Mouse (Mus musculus) liver, embryonic 14.5 days (tissue): ENCODE data around the gene Armh1. TPM values are rescaled to one million over a fixed set of nuclear protein-coding genes. Genes with fewer than 3 reads are reported as not detected.

Experiments
- ATAC-seq: fragments of 200-750 bp; cut with Nextera tagmentation; 2 replicates; pipeline ENCODE4 v1.8.0; 2017; ENCODE audit warnings: moderate number of reproducible peaks, mild to moderate bottlenecking, moderate library complexity; ENCODE audit not compliant: insufficient read depth
- DNase-seq, 3 experiments: peaks; one replicate each; pipeline ENCODE4 v3.0.0-alpha.2; 2012 to 2013; ENCODE audit warnings: low read depth in 3 of 3, low spot score in 3 of 3
- H3K27ac ChIP-seq: fragments of 300-500 bp; sonication (generic); 2 replicates; pipeline ENCODE4 v1.5.1; 2014; ENCODE audit warnings: moderate library complexity, mild to moderate bottlenecking, control low read depth, inconsistent platforms
- H3K27me3 ChIP-seq: fragments of 300-500 bp; sonication (generic); 2 replicates; pipeline ENCODE4 v1.6.1; 2014; ENCODE audit warnings: mild to moderate bottlenecking, low read length, moderate library complexity; ENCODE audit not compliant: control insufficient read depth, insufficient read depth
- H3K36me3 ChIP-seq: fragments of 300-500 bp; sonication (generic); replicated peaks from 2 replicates; pipeline ENCODE4 v1.6.1; 2014; ENCODE audit warnings: low read depth; ENCODE audit not compliant: control insufficient read depth, insufficient read depth
- H3K4me1 ChIP-seq, 2 experiments: fragments of 200-500 bp in 1 of 2; fragments of 300-500 bp in 1 of 2; sonication (generic) in 1 of 2; replicated peaks; 2 replicates each; pipeline ENCODE4 v1.6.1; 2012 to 2014; ENCODE audit warnings: antibody characterized with exemption in 1 of 2, inconsistent platforms in 1 of 2, low read length in 1 of 2; ENCODE audit not compliant: control insufficient read depth in 2 of 2, insufficient read depth in 2 of 2
- H3K4me2 ChIP-seq: fragments of 300-500 bp; sonication (generic); 2 replicates; pipeline ENCODE4 v1.6.1; 2014; ENCODE audit warnings: low read depth, mild to moderate bottlenecking, control low read depth, moderate library complexity
- H3K4me3 ChIP-seq, 2 experiments: fragments of 200-500 bp in 1 of 2; fragments of 300-500 bp in 1 of 2; sonication (generic) in 1 of 2; 2 replicates each; pipeline ENCODE4 v1.5.1; 2012 to 2014; ENCODE audit warnings: low read depth in 2 of 2, low read length in 2 of 2, mild to moderate bottlenecking in 2 of 2, control low read depth in 1 of 2, inconsistent platforms in 1 of 2, moderate library complexity in 1 of 2; ENCODE audit not compliant: insufficient read depth in 1 of 2
- H3K9ac ChIP-seq: fragments of 300-500 bp; sonication (generic); replicated peaks from 2 replicates; pipeline ENCODE4 v1.6.1; 2014; ENCODE audit warnings: mild to moderate bottlenecking, control low read depth, moderate library complexity
- H3K9me3 ChIP-seq: fragments of 300-500 bp; sonication (generic); 2 replicates; pipeline ENCODE4 v1.6.1; 2016; ENCODE audit warnings: low read length, mixed read lengths; ENCODE audit not compliant: control insufficient read depth
- CTCF ChIP-seq: IDR thresholded peaks from 2 replicates; pipeline ENCODE4 v1.5.1; 2016; ENCODE audit warnings: antibody characterized with exemption, low read depth, control low read depth
- EP300 ChIP-seq: IDR thresholded peaks from 2 replicates; pipeline ENCODE4 v1.6.1; 2016; ENCODE audit warnings: antibody characterized with exemption, low read depth
- WGBS: fragments of 180-500 bp; shearing (Covaris S2); extraction: QIAGEN DNeasy Blood & Tissue Kit; methylation state at CpG from one replicate; pipeline ENCODE4 v1.1.7; 2014; ENCODE audit not compliant: insufficient replicate concordance; 5-methylcytosine and 5-hydroxymethylcytosine counted together
- polyA plus RNA-seq, 2 experiments: library from polyadenylated mRNA; depleted of rRNA in 1 of 2; stranded (reverse) in 1 of 2; unstranded in 1 of 2; fragments of >200 nt; fragmentation: Nextera tagmentation in 1 of 2; extraction: Ambion mirVana in 1 of 2; gene quantifications; 2 replicates each; pipeline versions ENCODE4 v1.2.1 to v1.2.3; 2012 to 2014

Gene Armh1
- polyA plus RNA-seq, 2 experiments, result not detected

- Histone ChIP-seq H3K27me3 (no peaks in the 10 kb centered on the region), H3K27ac (no peak overlapping the region), H3K4me2 (no peak overlapping the region), H3K9me3 (no peaks in the 10 kb centered on the region), H3K9ac (no peak overlapping the region), H3K4me3 (no peak overlapping the region), H3K36me3 (no peaks in the 10 kb centered on the region), H3K4me1 (no peaks in the 10 kb centered on the region)
- WGBS, result 51% methylated on average over 7 of the region's 7 CpGs
- ATAC-seq, result no peak
- TF ChIP-seq EP300 (no peak), CTCF (no peak)
- no peak for DNase-seq
Observed at GRCm38 (mm10) chr4:117234166-117234741, 17.7 kb downstream of the Armh1 start.

DNA sequence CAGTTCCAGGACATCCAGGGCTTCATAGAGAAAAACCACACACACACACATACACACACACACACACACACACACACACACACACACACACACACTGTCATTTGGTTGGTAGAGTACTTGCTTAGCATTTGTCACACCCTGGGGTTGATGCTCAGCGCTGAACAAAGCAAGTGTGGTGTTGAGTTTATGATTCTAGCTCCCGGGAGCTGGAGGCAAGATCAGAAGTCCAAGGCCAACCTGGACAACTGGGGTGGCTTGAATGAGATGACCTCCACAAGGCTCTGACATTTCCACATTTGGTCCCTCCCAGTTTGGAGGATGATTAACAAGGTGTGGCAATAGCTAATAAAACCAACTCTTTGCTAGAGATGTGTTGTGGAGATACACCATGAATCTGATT, 20.7 kb downstream of the Armh1 start:
- no peak overlapping the region for H3K27ac ChIP-seq
- H3K36me3 ChIP-seq, result no peaks in the 10 kb centered on the region
- no peak overlapping the region for H3K9ac ChIP-seq
- H3K4me1 ChIP-seq, result no peaks in the 10 kb centered on the region
- H3K4me2 ChIP-seq, result no peak overlapping the region
- WGBS, result 61% methylated on average over 2 of the region's 2 CpGs
- H3K4me3 ChIP-seq, result no peak overlapping the region
- H3K27me3 ChIP-seq, result no peaks in the 10 kb centered on the region
- H3K9me3 ChIP-seq, result no peaks in the 10 kb centered on the region
- no peak for TF ChIP-seq CTCF
- no peak for TF ChIP-seq EP300
- ATAC-seq, result peak; percentile 48; the same call in 1 of the 2 replicates
- DNase-seq, result peak in 1 of 3 experiments; percentile 22

- H3K9me3 ChIP-seq, result no peaks in the 10 kb centered on the region
- ATAC-seq, result no peak
- H3K27me3 ChIP-seq, result no peaks in the 10 kb centered on the region
- 46% methylated on average over 10 of the region's 10 CpGs for WGBS
- TF ChIP-seq CTCF, result peak; percentile 80
- TF ChIP-seq EP300, result no peak
- H3K9ac ChIP-seq, result no peak overlapping the region
- no peaks in the 10 kb centered on the region for H3K36me3 ChIP-seq
- no peak overlapping the region for H3K4me2 ChIP-seq
- no peak for DNase-seq
- no peaks in the 10 kb centered on the region for H3K4me1 ChIP-seq
- no peak overlapping the region for H3K4me3 ChIP-seq
- H3K27ac ChIP-seq, result no peak overlapping the region
Observed at GRCm38 (mm10) chr4:117230331-117230730, 21.6 kb downstream of the Armh1 start.

GRCm38 (mm10) chr4:117229590-117229989, 22.3 kb downstream of the Armh1 start:
- ATAC-seq (no peak), DNase-seq (no peak)
- TF ChIP-seq CTCF (no peak), EP300 (no peak)
- H3K4me3 ChIP-seq, result no peak overlapping the region
- no peaks in the 10 kb centered on the region for H3K4me1 ChIP-seq
- H3K36me3 ChIP-seq, result no peaks in the 10 kb centered on the region
- no peaks in the 10 kb centered on the region for H3K9me3 ChIP-seq
- H3K27ac ChIP-seq, result no peak overlapping the region
- no peak overlapping the region for H3K9ac ChIP-seq
- no peak overlapping the region for H3K4me2 ChIP-seq
- no peaks in the 10 kb centered on the region for H3K27me3 ChIP-seq
- WGBS, result 67% methylated on average over 15 of the region's 15 CpGs

- no peak overlapping the region for H3K4me2 ChIP-seq
- DNase-seq (no peak), ATAC-seq (no peak)
- no peaks in the 10 kb centered on the region for H3K27me3 ChIP-seq
- H3K4me3 ChIP-seq, result no peak overlapping the region
- H3K9me3 ChIP-seq, result no peaks in the 10 kb centered on the region
- H3K36me3 ChIP-seq, result no peaks in the 10 kb centered on the region
- no peak overlapping the region for H3K27ac ChIP-seq
- H3K4me1 ChIP-seq, result no peaks in the 10 kb centered on the region
- no peak overlapping the region for H3K9ac ChIP-seq
- TF ChIP-seq EP300 (no peak), CTCF (no peak)
Observed at GRCm38 (mm10) chr4:117225250-117225649, 26.7 kb downstream of the Armh1 start.
